Mouse (Mus musculus): ENCODE results near the gene Fam205a3. TPM values are rescaled to one million over a fixed set of nuclear protein-coding genes. Genes with fewer than 3 reads are reported as not detected.
"Not testable (repeated sequence)": the region's sequence is repeated elsewhere in the genome, so short reads cannot be mapped to it uniquely, and the experiment has no call there.

Fam205a3 gene
- polyA plus RNA-seq (2016; fragmentation: Nextera tagmentation; extraction: Ambion mirVana) = not detected in 2 replicates

DNA sequence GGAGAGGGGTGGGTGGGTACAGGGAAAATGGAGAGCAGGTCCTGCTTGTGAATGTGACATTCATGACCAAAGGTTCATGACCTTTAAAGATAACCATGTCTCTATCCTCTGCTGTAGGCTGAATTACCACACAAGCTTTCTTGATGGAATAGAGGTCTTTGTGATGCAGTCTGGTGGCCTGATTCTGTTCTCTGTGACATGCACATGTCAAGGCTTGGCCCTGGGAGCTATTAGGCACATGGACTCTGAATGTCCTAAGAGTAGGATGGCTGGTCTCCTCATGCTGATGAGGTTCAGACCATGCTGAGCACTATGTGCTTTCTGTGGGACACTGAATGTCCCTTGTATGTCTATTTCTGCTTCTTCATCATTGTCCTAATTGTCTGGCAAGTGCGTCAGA is at the start of gene Fam205a3:
Gene Fam205a3, plus strand, starts transcription at position 301 of the 400 bp plus-strand sequence.
- H3K36me3 ChIP-seq; H3K9me3 ChIP-seq; H3K27ac ChIP-seq; H3K27me3 ChIP-seq (ENCODE audit: insufficient read depth, poor library complexity, severe bottlenecking); DNase-seq (ENCODE audit: low spot score); H3K4me1 ChIP-seq (replicated peaks); H3K4me3 ChIP-seq: not testable (repeated sequence)
- no CpG with 5 or more reads among the region's 1 CpGs for WGBS

DNA sequence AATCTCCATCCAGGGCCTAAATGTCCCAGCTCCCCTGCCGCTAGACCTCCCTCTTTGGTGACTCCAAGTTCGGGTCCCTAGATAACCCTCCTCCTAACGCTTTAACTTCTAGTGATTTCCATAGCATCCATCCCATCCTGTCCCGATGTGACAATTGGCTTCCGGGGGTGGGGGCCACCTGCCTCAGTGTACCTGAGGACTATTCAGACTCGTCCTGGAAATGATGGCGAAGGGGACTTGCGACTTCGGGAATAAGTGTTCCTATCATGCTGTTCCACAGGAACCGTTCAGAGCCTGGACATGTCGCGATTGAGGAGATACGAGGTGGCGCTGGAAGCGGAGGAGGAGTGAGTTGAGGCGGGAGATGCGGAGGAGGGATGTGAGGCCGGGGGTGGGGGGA is 24.2 kb upstream of the Fam205a3 start, which contains the start of gene Gm21953:
Gene Gm21953, plus strand, starts transcription at position 301 of the 400 bp plus-strand sequence.
- not testable (repeated sequence) for H3K4me1 ChIP-seq (replicated peaks); H3K27me3 ChIP-seq (ENCODE audit: insufficient read depth, poor library complexity, severe bottlenecking); H3K9me3 ChIP-seq; DNase-seq (ENCODE audit: low spot score); H3K4me3 ChIP-seq; H3K36me3 ChIP-seq; H3K27ac ChIP-seq
- no CpG with 5 or more reads among the region's 18 CpGs for WGBS

Other genes starting within 250 kb of the Fam205a3 start
- not detected in 2 replicates for gene Gm3893, start 227.1 kb upstream of the Fam205a3 start, polyA plus RNA-seq (2016; fragmentation: Nextera tagmentation; extraction: Ambion mirVana)
- not detected in 2 replicates for gene Gm13304, start 203.5 kb upstream of the Fam205a3 start, polyA plus RNA-seq (2016; fragmentation: Nextera tagmentation; extraction: Ambion mirVana)
- gene Gm13306, start 164.9 kb upstream of the Fam205a3 start, polyA plus RNA-seq (2016; fragmentation: Nextera tagmentation; extraction: Ambion mirVana) = not detected in 2 replicates
- gene Gm13305, start 149.7 kb upstream of the Fam205a3 start, polyA plus RNA-seq (2016; fragmentation: Nextera tagmentation; extraction: Ambion mirVana) = not detected in 2 replicates
- gene Gm10600, start 77.7 kb upstream of the Fam205a3 start, polyA plus RNA-seq (2016; fragmentation: Nextera tagmentation; extraction: Ambion mirVana) = not detected in 2 replicates
- gene Ccl21b, start 62.6 kb upstream of the Fam205a3 start, polyA plus RNA-seq (2016; fragmentation: Nextera tagmentation; extraction: Ambion mirVana) = not detected in 2 replicates
- gene Gm21953, start 24.1 kb upstream of the Fam205a3 start, polyA plus RNA-seq (2016; fragmentation: Nextera tagmentation; extraction: Ambion mirVana) = not detected in 2 replicates
- not detected in 2 replicates for gene Gm21586, start 121.0 kb downstream of the Fam205a3 start, polyA plus RNA-seq (2016; fragmentation: Nextera tagmentation; extraction: Ambion mirVana)
- 0.05 TPM in 1 of 2 replicates, not detected in the other for gene Gm2163, start 148.4 kb downstream of the Fam205a3 start, polyA plus RNA-seq (2016; fragmentation: Nextera tagmentation; extraction: Ambion mirVana)
- not detected in 2 replicates for gene Fam205a2, start 209.8 kb downstream of the Fam205a3 start, polyA plus RNA-seq (2016; fragmentation: Nextera tagmentation; extraction: Ambion mirVana)

All from hindbrain, embryonic 10.5 days (tissue).